Mouse (Mus musculus): ENCODE measurements at regions not wholly inside any gene's neighbourhood (a gene's known extent, or its start where the extent isn't known, plus 50 kb on each side); places are given as distances from the start of the nearest gene placed in this dataset.

- no peak for TF ChIP-seq CTCF (IDR thresholded peaks at IDR 0.05)
- H3K27me3 ChIP-seq = no peaks in the 10 kb centered on the region
- CTCF ChIA-PET = interaction anchor here (0.7 to 1.6 kb wide), 4 partner anchors 10 to 235 kb away, joined by 3 read pairs; no protein-coding TSS in a partner anchor
- no peak for DNase-seq (ENCODE audit: low read depth, low spot score)
- in situ Hi-C loops (cut with MboI; ENCODE audit: low pct_unique_long_range_greater_than_20kb) = no loop called here
- no peak for ATAC-seq
- POLR2A ChIA-PET = no interaction called here
Observed at GRCm38 (mm10) chr6:145677475-145678325, 62.1 kb downstream of the Tuba3b start.

- POLR2A ChIA-PET = no interaction called here
- H3K27me3 ChIP-seq = no peaks in the 10 kb centered on the region
- in situ Hi-C loops (cut with MboI; ENCODE audit: low pct_unique_long_range_greater_than_20kb) = no loop called here
- ATAC-seq (peak; percentile 36), DNase-seq (ENCODE audit: low read depth, low spot score) (no peak)
- no peak for TF ChIP-seq CTCF (IDR thresholded peaks at IDR 0.05)
- CTCF ChIA-PET = no interaction called here
Observed at GRCm38 (mm10) chr6:145679516-145679915, 64.0 kb downstream of the Tuba3b start.

GRCm38 (mm10) chr6:145687073-145687472 is 59.5 kb upstream of the Rassf8 start:
- in situ Hi-C loops (cut with MboI; ENCODE audit: low pct_unique_long_range_greater_than_20kb) = no loop called here
- ChIA-PET POLR2A (no interaction called here), CTCF (no interaction called here)
- no peaks in the 10 kb centered on the region for H3K27me3 ChIP-seq
- TF ChIP-seq CTCF (IDR thresholded peaks at IDR 0.05) = no peak
- ATAC-seq (no peak), DNase-seq (ENCODE audit: low read depth, low spot score) (no peak)

GRCm38 (mm10) chr6:145691680-145692079 is 54.9 kb upstream of the Rassf8 start:
- ATAC-seq = no peak
- POLR2A ChIA-PET = no interaction called here

GRCm38 (mm10) chr6:145694817-145695216 is 51.7 kb upstream of the Rassf8 start:
- no peak for TF ChIP-seq CTCF (IDR thresholded peaks at IDR 0.05)
- POLR2A ChIA-PET = no interaction called here
- CTCF ChIA-PET = interaction anchor here (1.0 kb wide), 1 partner anchor 10 kb away, joined by 3 read pairs; no protein-coding TSS in a partner anchor
- DNase-seq (ENCODE audit: low read depth, low spot score) (no peak), ATAC-seq (no peak)
- no peaks in the 10 kb centered on the region for H3K27me3 ChIP-seq
- in situ Hi-C loops (cut with MboI; ENCODE audit: low pct_unique_long_range_greater_than_20kb) = no loop called here

More at GRCm38 (mm10) chr6:145691680-145692079, 54.9 kb upstream of the Rassf8 start:
- no peaks in the 10 kb centered on the region for H3K27me3 ChIP-seq
- CTCF ChIA-PET = interaction anchor here (1.0 to 1.2 kb wide), 2 partner anchors 10 to 57 kb away, joined by 3 read pairs; no protein-coding TSS in a partner anchor
- DNase-seq (ENCODE audit: low read depth, low spot score) = no peak
- in situ Hi-C loops (cut with MboI; ENCODE audit: low pct_unique_long_range_greater_than_20kb) = no loop called here
- no peak for TF ChIP-seq CTCF (IDR thresholded peaks at IDR 0.05)
